Mouse (Mus musculus) G1E (cell line): ENCODE results near the gene 4930568D16Rik.

Experiments used
- CTCF ChIP-seq: IDR thresholded peaks from 2 replicates; pipeline ENCODE4 v1.5.1; 2012; ENCODE audit warnings: low read depth, low read length, inconsistent platforms, mixed read lengths
- POLR2AphosphoS5 ChIP-seq: IDR thresholded peaks from 2 replicates; pipeline ENCODE4 v1.6.1; 2012; ENCODE audit warnings: low read depth, low read length, inconsistent platforms; ENCODE audit not compliant: insufficient replicate concordance

DNA sequence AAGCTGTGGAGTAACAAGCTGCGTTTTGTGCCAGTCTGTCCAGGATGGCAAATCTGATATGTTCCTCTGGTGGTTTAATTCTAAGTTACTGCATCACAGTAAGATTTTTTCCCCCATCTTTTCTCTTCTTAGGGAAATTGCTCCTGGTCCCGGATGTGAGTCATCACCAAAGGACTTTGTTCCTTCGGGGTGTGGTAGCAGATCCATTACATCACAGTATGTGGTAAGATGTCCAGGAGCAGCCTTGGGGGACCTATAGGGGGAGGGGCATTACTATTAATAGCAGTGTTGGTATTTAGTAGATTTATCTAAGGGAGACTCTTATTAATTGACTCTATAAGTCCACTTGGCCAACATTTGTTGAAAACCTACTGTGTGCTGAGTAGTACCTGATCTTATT, 24.9 kb downstream of the 4930568D16Rik start:
- no peak for TF ChIP-seq CTCF
- no peak for TF ChIP-seq POLR2AphosphoS5
